Mouse (Mus musculus) ES-CJ7 (cell line): ENCODE results near the gene Olfr298.

Experiments
- DNase-seq: peaks from one replicate; pipeline ENCODE4 v3.0.0; 2011; ENCODE audit warnings: low read depth, low spot score

Olfr298 gene

DNA sequence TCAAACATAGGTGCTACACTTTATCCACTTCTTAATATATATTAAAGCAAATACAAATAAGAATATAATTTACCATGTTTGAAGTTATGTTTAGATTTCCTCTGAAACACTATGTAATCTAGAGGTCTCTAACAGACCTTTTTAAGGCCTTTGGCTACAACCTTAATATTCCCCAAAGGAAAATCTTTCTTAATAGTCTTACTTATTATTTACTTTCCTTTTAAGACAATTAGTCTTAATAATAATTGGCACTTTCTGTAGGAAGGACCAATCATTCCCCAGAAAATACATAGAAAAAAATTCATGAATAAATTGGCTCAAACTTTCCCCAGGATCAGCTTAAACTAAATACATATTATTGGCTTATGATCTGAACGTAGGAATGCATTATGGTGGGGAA lies at the start of gene Olfr298:
Gene Olfr298 (minus strand): TSS at position 101 of the 400 bp plus-strand sequence.
- DNase-seq: no peak

DNA sequence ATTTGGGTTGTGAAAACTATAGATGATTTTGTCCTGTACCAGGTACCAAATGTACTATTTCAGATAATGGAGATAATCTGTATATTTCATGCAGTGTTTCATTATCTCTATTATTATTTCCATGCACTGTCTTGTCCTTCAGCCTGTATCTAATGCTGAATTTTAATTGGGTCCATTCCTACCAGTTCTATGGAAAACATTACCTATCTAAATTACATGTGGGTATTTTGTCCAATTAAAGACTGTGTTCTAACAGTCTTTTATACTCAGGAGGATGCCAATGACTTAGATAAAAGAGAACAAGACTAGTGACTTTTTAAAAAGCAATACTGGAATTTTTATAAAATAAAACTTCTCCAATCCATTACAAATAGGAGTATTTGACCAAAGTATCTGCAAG lies 27.4 kb upstream of the Olfr298 start, which contains the start of gene Olfr297:
Gene Olfr297 (plus strand): TSS at position 301 of the 400 bp plus-strand sequence.
- DNase-seq: no peak

DNA sequence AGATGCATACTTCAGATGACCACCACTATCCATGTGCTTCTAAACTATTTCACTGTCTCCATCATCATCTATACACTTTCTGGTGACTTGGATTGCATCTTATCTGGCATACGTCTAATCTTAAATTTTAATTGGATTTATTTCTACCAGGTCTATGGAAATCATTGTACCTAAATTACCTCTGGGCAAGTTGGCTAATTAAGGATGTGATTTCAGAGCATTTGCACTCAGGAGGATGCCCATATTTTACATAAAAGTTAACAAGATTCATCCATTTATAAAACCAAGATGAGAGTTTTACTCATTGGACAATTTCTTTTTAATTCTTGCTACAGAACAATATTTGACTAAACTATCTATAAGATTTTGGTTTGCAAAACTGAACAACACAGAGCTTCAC lies 32.7 kb downstream of the Olfr298 start, which contains the start of gene Olfr299:
Gene Olfr299 (plus strand): TSS at position 301 of the 400 bp plus-strand sequence.
- DNase-seq: no peak
